Mouse (Mus musculus): ENCODE data around the gene Mpc1. TPM values are rescaled to one million over a fixed set of nuclear protein-coding genes. Genes with fewer than 3 reads are reported as not detected.
A peak's percentile ranks its signal among the peaks of the same experiment; 100 is the strongest.

The Mpc1 gene
- polyA plus RNA-seq, 1 experiment, result 127 TPM

DNA sequence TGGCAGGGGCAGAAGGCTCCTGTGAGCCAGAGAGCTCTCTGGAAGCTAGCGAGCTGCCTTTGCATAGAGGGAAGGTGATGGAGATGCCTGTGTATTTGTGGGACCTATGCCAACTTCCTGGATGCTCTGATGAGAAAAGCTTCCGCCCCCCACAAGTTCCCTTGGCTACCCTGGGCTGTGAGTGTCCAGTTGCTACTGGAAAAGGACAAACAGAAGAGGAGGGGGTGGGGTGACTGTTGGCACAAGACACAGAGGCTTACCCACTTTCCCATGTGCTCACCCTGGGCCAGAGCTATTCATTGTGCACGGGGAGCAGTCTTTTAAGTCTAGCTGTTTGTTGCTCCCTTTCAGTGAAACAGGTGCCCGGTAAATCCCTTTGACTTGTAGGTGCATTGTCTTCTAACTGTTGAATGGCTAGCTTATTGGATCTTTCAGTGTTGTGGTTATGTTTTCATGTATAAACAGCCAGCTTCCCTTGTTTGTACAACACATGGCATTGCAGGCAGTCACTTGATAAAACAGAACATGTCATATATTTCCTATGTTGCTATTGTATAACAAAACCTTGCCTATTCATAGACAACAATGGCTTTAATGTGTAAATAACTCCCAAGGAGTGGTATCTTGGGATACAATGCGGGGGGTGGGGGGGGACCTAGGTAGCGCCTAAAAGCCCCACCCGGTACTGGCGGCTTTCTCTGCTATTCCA is 57.1 kb downstream of the Mpc1 start:
- no peak for TF ChIP-seq POLR2A (IDR thresholded peaks at IDR 0.05; ENCODE audit: control insufficient read depth, extremely low read depth, insufficient read depth, low read length, poor library complexity)
- TF ChIP-seq CTCF (IDR thresholded peaks at IDR 0.05; ENCODE audit: borderline replicate concordance, control insufficient read depth, extremely low read depth, insufficient read depth, low read length, poor library complexity), result no peak
- no peak overlapping the region for H3K4me3 ChIP-seq (ENCODE audit: control insufficient read depth, insufficient read depth, low read length)
- WGBS, result 51% methylated on average over 8 of the region's 8 CpGs
- no peaks in the 10 kb centered on the region for H3K36me3 ChIP-seq (ENCODE audit: control insufficient read depth, insufficient read depth, low read length)
- H3K4me1 ChIP-seq (replicated peaks; ENCODE audit: control insufficient read depth, insufficient read depth, low read length), result peaks cover 16% of the 10 kb centered on the region
- H3K27me3 ChIP-seq (ENCODE audit: control insufficient read depth, insufficient read depth, low read length), result peaks cover 16% of the 10 kb centered on the region; the same call in 1 of the 2 replicates
- DNase-seq, result no peak
- H3K27ac ChIP-seq (ENCODE audit: control insufficient read depth, insufficient read depth, low read length), result no peak overlapping the region

DNA sequence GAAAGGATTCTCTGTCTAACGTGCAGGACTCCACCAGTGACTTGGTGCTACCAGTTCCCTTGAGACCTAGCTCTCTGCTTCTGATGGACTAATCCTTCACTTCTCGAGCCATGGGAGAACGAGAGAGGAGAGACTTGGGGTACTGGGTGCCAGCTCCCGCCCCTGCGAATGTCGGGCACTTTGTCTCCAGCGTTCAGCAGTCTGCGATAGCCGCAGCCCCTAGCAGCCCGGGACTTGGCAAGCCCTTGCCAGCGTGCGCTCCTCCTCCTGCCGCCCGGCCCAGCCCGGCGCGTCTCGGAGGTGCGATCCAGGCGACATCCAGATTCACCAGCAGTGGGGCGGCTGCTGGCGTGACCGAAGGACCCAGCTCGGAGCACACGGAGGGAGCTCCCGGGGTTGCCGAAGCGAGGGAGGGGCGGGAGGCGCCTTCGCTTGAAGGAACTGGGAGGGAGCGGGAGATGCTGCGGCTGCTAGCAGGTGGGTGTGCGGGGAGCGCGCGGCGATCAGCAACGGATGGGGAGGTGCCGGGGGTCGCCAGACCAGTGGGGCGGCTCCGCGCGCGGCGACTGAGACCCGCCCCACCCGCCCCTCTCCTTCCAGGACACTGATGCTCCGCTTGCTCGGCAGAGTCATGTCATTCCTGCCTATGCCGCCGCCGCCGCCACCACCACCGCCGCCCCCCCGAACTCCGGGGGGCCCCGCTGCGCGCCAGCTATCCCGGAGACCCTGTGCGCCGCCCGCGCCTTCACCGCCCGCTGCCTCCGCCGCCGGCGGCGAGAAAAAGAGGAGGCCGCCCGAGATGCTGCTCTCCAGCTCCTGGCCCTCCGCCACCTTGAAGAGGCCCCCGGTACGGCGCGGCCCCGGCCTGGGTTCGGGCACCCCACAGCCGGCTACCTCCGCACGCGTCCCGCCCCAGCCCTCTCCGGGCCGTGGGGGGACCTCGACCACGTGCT is 58.0 kb downstream of the Mpc1 start:
- DNase-seq, result peak; percentile 13
- Histone ChIP-seq H3K4me1 (replicated peaks; ENCODE audit: control insufficient read depth, insufficient read depth, low read length) (peaks cover 16% of the 10 kb centered on the region), H3K27me3 (ENCODE audit: control insufficient read depth, insufficient read depth, low read length) (peaks cover 16% of the 10 kb centered on the region; the same call in 1 of the 2 replicates), H3K27ac (ENCODE audit: control insufficient read depth, insufficient read depth, low read length) (no peak overlapping the region), H3K4me3 (ENCODE audit: control insufficient read depth, insufficient read depth, low read length) (peak overlapping the region; percentile 28), H3K36me3 (ENCODE audit: control insufficient read depth, insufficient read depth, low read length) (no peaks in the 10 kb centered on the region)
- TF ChIP-seq POLR2A (IDR thresholded peaks at IDR 0.05; ENCODE audit: control insufficient read depth, extremely low read depth, insufficient read depth, low read length, poor library complexity) (no peak), CTCF (IDR thresholded peaks at IDR 0.05; ENCODE audit: borderline replicate concordance, control insufficient read depth, extremely low read depth, insufficient read depth, low read length, poor library complexity) (no peak)
- WGBS, result 1% methylated on average over 89 of the region's 92 CpGs

DNA sequence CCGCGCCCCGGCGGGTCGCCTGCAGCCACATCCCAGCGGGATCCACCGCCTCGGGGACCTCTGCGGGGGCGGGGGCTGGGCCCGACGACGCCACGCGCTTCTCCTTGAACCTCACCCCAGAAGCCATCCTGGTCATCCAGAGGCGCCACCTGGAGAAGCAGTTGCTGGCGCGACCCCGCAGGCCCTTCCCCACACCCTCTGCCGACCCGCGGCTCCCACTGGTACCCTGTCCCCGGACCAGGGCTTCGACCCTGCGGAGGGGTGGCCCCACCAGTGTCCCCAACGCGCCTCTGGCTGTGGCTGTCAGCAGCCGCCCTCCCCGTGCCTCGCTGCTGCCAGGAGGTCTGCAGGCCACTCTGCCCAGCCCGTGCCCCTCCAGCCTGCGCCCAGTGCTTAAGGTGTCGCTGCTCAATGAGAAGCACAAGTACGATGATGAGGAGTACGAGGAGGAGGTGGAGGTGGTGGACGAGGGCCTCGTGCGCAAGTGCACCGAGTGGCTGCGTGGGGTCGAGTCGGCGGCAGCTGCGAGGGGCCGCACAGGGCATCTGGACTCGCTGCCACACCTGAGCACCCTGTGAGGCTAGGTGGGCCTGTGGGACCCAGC is 58.8 kb downstream of the Mpc1 start:
- Histone ChIP-seq H3K27me3 (ENCODE audit: control insufficient read depth, insufficient read depth, low read length) (peaks cover 16% of the 10 kb centered on the region; the same call in 1 of the 2 replicates), H3K4me3 (ENCODE audit: control insufficient read depth, insufficient read depth, low read length) (peak overlapping the region; percentile 28), H3K4me1 (replicated peaks; ENCODE audit: control insufficient read depth, insufficient read depth, low read length) (peaks cover 16% of the 10 kb centered on the region), H3K27ac (ENCODE audit: control insufficient read depth, insufficient read depth, low read length) (no peak overlapping the region), H3K36me3 (ENCODE audit: control insufficient read depth, insufficient read depth, low read length) (no peaks in the 10 kb centered on the region)
- no peak for TF ChIP-seq POLR2A (IDR thresholded peaks at IDR 0.05; ENCODE audit: control insufficient read depth, extremely low read depth, insufficient read depth, low read length, poor library complexity)
- TF ChIP-seq CTCF (IDR thresholded peaks at IDR 0.05; ENCODE audit: borderline replicate concordance, control insufficient read depth, extremely low read depth, insufficient read depth, low read length, poor library complexity), result no peak
- no peak for DNase-seq
- WGBS, result 37% methylated on average over 46 of the region's 46 CpGs

DNA sequence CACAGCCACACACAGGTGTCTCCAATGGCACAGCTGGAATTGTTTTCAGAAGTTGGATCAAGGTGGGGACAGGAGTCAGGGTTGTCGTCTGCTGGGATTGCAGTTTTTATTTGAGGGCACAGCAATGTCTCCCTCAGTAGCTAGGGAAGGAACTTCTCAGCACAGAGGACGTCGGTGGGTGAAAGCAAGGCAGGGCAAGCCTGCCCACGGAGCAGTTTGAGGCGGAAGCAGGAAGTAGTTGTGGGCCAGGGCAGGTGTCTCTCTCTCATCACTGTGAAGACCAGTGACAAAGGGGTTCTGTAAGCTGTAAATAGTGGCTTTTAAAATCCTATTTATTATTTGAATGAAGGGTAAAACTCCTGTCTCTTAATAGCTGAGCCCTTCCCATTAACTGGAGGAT is 60.0 kb downstream of the Mpc1 start:
- DNase-seq, result peak; percentile 37
- no peak for TF ChIP-seq POLR2A (IDR thresholded peaks at IDR 0.05; ENCODE audit: control insufficient read depth, extremely low read depth, insufficient read depth, low read length, poor library complexity)
- TF ChIP-seq CTCF (IDR thresholded peaks at IDR 0.05; ENCODE audit: borderline replicate concordance, control insufficient read depth, extremely low read depth, insufficient read depth, low read length, poor library complexity), result no peak
- Histone ChIP-seq H3K27ac (ENCODE audit: control insufficient read depth, insufficient read depth, low read length) (no peak overlapping the region), H3K36me3 (ENCODE audit: control insufficient read depth, insufficient read depth, low read length) (no peaks in the 10 kb centered on the region), H3K4me1 (replicated peaks; ENCODE audit: control insufficient read depth, insufficient read depth, low read length) (peaks cover 16% of the 10 kb centered on the region), H3K27me3 (ENCODE audit: control insufficient read depth, insufficient read depth, low read length) (peaks cover 16% of the 10 kb centered on the region; the same call in 1 of the 2 replicates), H3K4me3 (ENCODE audit: control insufficient read depth, insufficient read depth, low read length) (no peak overlapping the region)
- WGBS, result 6% methylated on average over 5 of the region's 5 CpGs

DNA sequence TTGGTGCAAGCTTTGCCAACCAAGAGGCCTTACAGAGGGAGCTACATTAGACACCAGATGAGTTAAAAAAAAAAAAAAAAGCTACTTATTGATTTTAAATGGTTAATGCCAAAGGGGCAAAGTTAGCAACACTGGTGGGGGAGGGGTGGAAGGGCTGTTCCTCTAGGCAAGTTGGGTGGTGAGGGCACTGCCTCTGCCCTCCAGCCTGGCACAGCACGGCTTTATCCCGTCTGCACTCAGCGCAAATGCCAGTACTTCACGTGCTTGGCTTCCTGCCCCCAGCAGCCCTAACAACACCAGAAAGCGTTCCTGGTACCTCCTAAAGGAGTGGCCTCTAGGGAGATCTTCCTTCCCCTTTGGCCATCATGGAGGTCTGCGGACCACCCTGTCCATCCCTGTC is 60.7 kb downstream of the Mpc1 start:
- peaks cover 16% of the 10 kb centered on the region; the same call in 1 of the 2 replicates for H3K27me3 ChIP-seq (ENCODE audit: control insufficient read depth, insufficient read depth, low read length)
- DNase-seq, result no peak
- H3K4me1 ChIP-seq (replicated peaks; ENCODE audit: control insufficient read depth, insufficient read depth, low read length), result peaks cover 16% of the 10 kb centered on the region
- no peaks in the 10 kb centered on the region for H3K36me3 ChIP-seq (ENCODE audit: control insufficient read depth, insufficient read depth, low read length)
- 95% methylated on average over 6 of the region's 6 CpGs for WGBS
- no peak for TF ChIP-seq CTCF (IDR thresholded peaks at IDR 0.05; ENCODE audit: borderline replicate concordance, control insufficient read depth, extremely low read depth, insufficient read depth, low read length, poor library complexity)
- TF ChIP-seq POLR2A (IDR thresholded peaks at IDR 0.05; ENCODE audit: control insufficient read depth, extremely low read depth, insufficient read depth, low read length, poor library complexity), result no peak
- H3K27ac ChIP-seq (ENCODE audit: control insufficient read depth, insufficient read depth, low read length), result no peak overlapping the region
- no peak overlapping the region for H3K4me3 ChIP-seq (ENCODE audit: control insufficient read depth, insufficient read depth, low read length)

Other genes with a start within 250 kb of the Mpc1 start
- gene Gm49673, start 135.1 kb upstream of the Mpc1 start, polyA plus RNA-seq (2012; rRNA removed), result 4.3 and 8.5 TPM in 2 replicates
- 69.4 and 79.8 TPM in 2 replicates for gene Rnaset2a, start 134.8 kb upstream of the Mpc1 start, polyA plus RNA-seq (2012; rRNA removed)
- gene Fgfr1op, start 117.4 kb upstream of the Mpc1 start, polyA plus RNA-seq (2012; rRNA removed), result 6.4 and 6.6 TPM in 2 replicates
- gene Ccr6, start 46.9 kb upstream of the Mpc1 start, polyA plus RNA-seq (2012; rRNA removed), result 12.1 and 13.6 TPM in 2 replicates
- gene Sft2d1, start 28.2 kb downstream of the Mpc1 start, polyA plus RNA-seq (2012; rRNA removed), result 107 and 117 TPM in 2 replicates
- 0.74 and 1.3 TPM in 2 replicates for gene Prr18, start 54.6 kb downstream of the Mpc1 start, polyA plus RNA-seq (2012; rRNA removed)
- 0.09 and 0.11 TPM in 2 replicates for gene T2, start 73.1 kb downstream of the Mpc1 start, polyA plus RNA-seq (2012; rRNA removed)
- 0.63 and 1.8 TPM in 2 replicates for gene T, start 151.5 kb downstream of the Mpc1 start, polyA plus RNA-seq (2012; rRNA removed)
- gene Pde10a, start 242.5 kb downstream of the Mpc1 start, polyA plus RNA-seq (2012; rRNA removed), result 4.8 and 4.9 TPM in 2 replicates